Mouse (Mus musculus) layer of hippocampus, adult 11-12 months (tissue): ENCODE measurements around the gene Sppl3.

Experiments used
- DNase-seq: peaks from one replicate; pipeline ENCODE4 v3.0.0; 2022; ENCODE audit warnings: low spot score

Sppl3 gene

GRCm38 (mm10) chr5:115126578-115127312 is 115.8 kb downstream of the Sppl3 start:
- no peak for DNase-seq

DNA sequence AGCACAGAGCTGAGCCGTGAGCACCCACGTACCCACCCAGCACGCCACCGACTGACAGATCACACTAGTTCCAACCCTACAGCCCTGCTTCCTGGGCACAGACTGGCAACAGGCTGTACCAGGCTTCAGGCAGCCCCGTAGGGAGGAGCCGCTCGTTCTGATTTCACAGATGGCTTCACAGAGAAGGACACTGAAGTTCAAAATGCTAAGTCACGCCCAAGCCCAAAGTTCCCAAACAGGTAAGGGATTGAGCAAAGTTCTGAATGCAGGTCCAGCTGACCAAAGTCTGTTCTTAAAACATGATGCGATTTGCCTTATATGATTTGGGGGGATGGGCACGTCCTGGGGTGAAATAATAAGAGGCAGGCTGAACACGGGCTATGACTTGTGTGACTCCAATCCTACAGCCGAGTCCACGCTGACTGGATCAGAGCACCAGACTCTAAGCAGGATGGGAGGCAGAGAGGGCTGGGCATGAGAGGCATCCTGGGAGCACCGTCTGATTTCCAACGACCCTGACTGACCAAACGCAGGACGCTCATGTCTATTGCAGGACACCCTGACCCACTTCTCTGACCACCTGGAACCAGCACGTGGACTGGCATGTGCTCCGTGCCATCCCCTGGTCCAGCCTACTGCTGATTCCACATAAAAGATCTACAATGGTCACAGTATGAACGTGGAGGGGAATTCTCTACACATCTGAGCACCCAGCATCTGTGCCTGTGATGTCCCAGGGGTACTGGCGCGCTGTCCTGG is 116.7 kb downstream of the Sppl3 start:
- DNase-seq = no peak

GRCm38 (mm10) chr5:115129328-115129727 is 118.4 kb downstream of the Sppl3 start:
- DNase-seq = no peak

DNA sequence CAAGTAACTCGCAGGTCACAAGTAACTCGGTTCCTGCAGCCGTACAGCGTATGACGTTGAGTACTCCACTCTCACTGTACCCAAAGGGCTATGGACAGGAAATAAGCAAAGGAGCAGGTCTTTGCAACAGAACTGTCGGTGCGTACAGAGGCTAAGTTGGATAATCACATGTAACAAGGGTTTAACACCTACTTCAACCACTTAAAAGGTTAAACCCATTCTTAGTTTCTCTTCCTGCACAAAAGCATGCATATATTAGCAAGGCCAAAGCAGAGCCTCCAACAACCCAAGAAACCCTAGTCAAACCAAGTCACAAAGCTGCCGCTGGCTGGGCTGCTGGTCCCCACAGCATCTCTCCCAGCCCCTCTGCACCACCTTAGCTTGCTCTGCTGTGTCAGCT is 121.5 kb downstream of the Sppl3 start:
- DNase-seq = no peak

DNA sequence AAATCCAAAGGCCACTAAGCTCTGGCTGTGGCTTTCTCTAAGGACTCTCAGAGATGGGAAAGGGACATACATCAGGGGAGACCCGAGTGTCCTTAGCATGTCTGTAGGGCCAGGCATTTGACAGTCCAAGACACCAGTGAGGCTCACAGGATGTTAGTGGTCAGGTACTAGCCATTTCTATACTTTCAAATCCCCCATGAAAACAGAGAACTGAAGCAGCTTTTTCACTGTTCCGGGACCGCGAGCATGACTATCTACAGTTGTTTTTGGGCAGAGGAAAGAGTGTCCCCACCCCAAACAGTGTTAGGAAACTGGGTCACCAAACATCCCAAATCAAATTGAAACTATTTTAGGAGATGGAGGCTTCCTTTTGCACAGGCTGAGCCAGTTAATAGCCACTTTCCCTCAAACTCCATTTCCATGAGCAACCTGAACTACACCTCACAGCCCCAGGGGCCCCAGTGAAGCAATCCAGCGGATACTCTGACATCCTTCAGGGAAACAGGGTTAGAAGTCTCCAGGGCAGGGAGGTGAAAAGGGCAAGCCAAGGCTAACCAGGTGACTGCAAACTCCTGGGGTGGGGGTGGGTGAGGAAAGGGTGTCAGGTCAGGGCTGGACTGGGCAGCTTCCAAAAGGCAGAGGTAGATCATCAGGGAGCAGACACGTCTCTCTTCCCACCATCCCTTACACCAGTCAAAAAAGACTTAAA is 122.6 kb downstream of the Sppl3 start:
- no peak for DNase-seq

GRCm38 (mm10) chr5:115134234-115135165 is 123.6 kb downstream of the Sppl3 start, which contains the start of gene Unc119b:
Gene Unc119b (minus strand): TSS chr5:115134975.
- peak; percentile 87 for DNase-seq

GRCm38 (mm10) chr5:115139124-115139523 is 128.2 kb downstream of the Sppl3 start:
- no peak for DNase-seq

DNA sequence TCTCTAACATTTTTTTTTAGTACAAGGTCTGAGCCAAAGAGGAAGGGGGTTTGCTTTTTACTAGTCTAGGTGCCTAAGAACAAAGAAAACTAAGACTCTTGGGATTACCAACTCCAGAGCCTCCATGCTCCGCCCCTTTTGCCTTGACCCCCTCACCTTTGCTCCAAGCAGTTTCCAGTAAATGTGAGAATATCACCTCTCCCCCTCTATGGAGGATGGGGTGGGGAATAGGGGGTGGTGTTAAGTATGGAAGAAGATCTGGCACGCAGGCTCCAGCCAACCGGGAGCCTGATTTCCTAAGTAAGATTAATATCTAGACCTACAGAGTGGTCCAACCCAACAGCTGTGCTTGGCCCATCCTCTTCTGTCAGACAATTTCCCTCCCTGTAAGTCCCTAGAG is 129.8 kb downstream of the Sppl3 start:
- no peak for DNase-seq

GRCm38 (mm10) chr5:115142166-115142697 is 131.3 kb downstream of the Sppl3 start:
- DNase-seq = no peak

GRCm38 (mm10) chr5:115143552-115143951 is 132.6 kb downstream of the Sppl3 start:
- no peak for DNase-seq

GRCm38 (mm10) chr5:115144471-115144870 is 133.5 kb downstream of the Sppl3 start:
- no peak for DNase-seq

- no peak for DNase-seq
These were observed 134.5 kb downstream of the Sppl3 start for GRCm38 (mm10) chr5:115145253-115145968.

DNA sequence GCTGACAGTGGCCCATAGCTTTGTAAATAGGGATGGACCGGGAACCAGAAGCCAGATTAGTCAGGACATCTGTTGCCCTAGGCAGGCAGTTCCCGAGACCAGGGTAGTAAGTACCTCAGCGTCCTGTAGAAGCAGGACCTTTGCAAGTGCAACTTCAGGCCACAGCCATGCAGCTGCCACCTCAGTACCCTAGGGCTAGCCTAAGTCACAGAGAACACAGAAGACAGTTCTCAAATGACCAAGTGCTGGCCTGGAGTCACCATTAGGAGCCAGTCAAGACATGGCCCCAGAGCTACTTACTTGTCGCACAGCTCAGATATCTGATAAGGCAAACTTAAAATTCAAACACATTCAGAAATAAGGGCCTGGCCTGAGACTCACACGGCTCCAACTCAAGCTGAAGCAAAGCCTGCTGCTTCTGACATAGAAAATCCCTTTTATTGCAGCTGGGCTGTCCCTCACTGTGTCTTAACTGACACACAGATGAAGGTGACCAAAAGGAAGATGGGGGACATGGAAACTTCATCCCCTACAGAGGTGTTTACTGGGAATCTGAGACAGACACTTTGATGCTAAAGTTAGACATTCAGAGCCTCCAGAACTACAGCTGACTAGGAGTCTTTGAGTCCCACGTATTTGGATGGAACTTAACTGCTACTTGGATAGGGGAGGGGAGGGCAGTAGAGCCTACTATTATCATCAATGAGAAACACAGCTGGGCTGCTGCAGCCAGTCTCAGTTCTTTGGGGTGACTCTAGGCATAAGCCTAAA is 135.2 kb downstream of the Sppl3 start:
- DNase-seq = no peak

GRCm38 (mm10) chr5:115146747-115147130 is 135.8 kb downstream of the Sppl3 start:
- DNase-seq = no peak

GRCm38 (mm10) chr5:115147388-115147787 is 136.5 kb downstream of the Sppl3 start:
- no peak for DNase-seq

DNA sequence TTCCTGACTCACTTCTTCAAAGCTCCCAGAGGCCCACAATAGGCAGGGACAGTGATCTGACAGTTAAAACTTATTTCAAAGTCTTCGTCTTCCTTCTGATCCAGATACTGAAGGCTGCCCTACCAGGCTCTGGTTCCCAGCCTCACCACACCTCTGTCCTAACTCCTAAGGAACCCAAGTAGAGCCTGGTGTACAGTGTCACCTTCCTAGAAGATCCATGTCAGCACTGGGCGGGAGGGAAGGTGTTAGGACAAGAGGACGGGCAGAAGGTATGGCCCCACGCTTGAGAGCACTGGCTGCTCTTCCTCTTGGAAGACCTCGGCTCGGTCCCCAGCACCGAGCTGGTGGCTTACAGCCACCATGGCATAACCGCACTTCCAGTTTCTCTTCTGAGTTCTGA is 137.4 kb downstream of the Sppl3 start:
- no peak for DNase-seq
